Mouse (Mus musculus) kidney, postnatal 10 days (tissue): ENCODE measurements at regions not wholly inside any gene's neighbourhood (a gene's known extent, or its start where the extent isn't known, plus 50 kb on each side); places are given as distances from the start of the nearest gene placed in this dataset.

Source experiments
- DNase-seq: peaks from one replicate; pipeline ENCODE4 v3.0.0; 2021; ENCODE audit warnings: mixed read lengths

- DNase-seq: peak; percentile 28
These were observed 160.0 kb downstream of the Csl start for GRCm38 (mm10) chr10:99599142-99600120.

- no peak for DNase-seq
These were observed 157.1 kb downstream of the Csl start for GRCm38 (mm10) chr10:99602331-99602730.

- DNase-seq: no peak
These were observed 155.3 kb downstream of the Csl start for GRCm38 (mm10) chr10:99604172-99604571.

- no peak for DNase-seq
These were observed 151.0 kb downstream of the Csl start for GRCm38 (mm10) chr10:99608477-99608876.

- DNase-seq: no peak
These were observed 150.0 kb downstream of the Csl start for GRCm38 (mm10) chr10:99609420-99609819.

GRCm38 (mm10) chr10:99610890-99611289, 148.6 kb downstream of the Csl start:
- DNase-seq: no peak

GRCm38 (mm10) chr10:99614392-99615249, 144.8 kb downstream of the Csl start:
- DNase-seq: no peak

- no peak for DNase-seq
These were observed 144.1 kb downstream of the Csl start for GRCm38 (mm10) chr10:99615371-99615770.

- peak; percentile 95 for DNase-seq
These were observed 143.7 kb downstream of the Csl start for GRCm38 (mm10) chr10:99615779-99616178.

GRCm38 (mm10) chr10:99617623-99618022, 141.8 kb downstream of the Csl start:
- DNase-seq: no peak

GRCm38 (mm10) chr10:99619421-99620151, 139.9 kb downstream of the Csl start:
- peak; percentile 89 for DNase-seq

- no peak for DNase-seq
These were observed 139.0 kb downstream of the Csl start for GRCm38 (mm10) chr10:99620489-99620888.

GRCm38 (mm10) chr10:99627355-99627754, 132.1 kb downstream of the Csl start:
- no peak for DNase-seq

- DNase-seq: no peak
These were observed 127.0 kb downstream of the Csl start for GRCm38 (mm10) chr10:99632250-99632985.

- no peak for DNase-seq
These were observed 123.7 kb downstream of the Csl start for GRCm38 (mm10) chr10:99635796-99636195.

GRCm38 (mm10) chr10:99639022-99639421, 120.4 kb downstream of the Csl start:
- DNase-seq: peak; percentile 13

GRCm38 (mm10) chr10:99639469-99639868, 120.0 kb downstream of the Csl start:
- DNase-seq: peak; percentile 26

- peak; percentile 84 for DNase-seq
These were observed 117.7 kb downstream of the Csl start for GRCm38 (mm10) chr10:99641784-99642183.

GRCm38 (mm10) chr10:99642201-99642827, 117.1 kb downstream of the Csl start:
- DNase-seq: no peak

GRCm38 (mm10) chr10:99644981-99645380, 114.5 kb downstream of the Csl start:
- peak; percentile 24 for DNase-seq

GRCm38 (mm10) chr10:99652011-99652410, 107.4 kb downstream of the Csl start:
- no peak for DNase-seq

- no peak for DNase-seq
These were observed 105.2 kb downstream of the Csl start for GRCm38 (mm10) chr10:99654284-99654683.
